Mouse (Mus musculus) spleen, adult 18-20 months (tissue): ENCODE data around the gene Mrps9.
A peak's percentile ranks its signal among the peaks of the same experiment; 100 is the strongest.
"Not testable (repeated sequence)": the region's sequence is repeated elsewhere in the genome, so short reads cannot be mapped to it uniquely, and the experiment has no call there.

Experiments
- DNase-seq, 2 experiments: peaks; one replicate each; pipeline ENCODE4 v3.0.0; 2022; ENCODE audit warnings: mixed read lengths in 2 of 2

Gene Mrps9

GRCm38 (mm10) chr1:42850663-42851397, at the start of gene Mrps9:
TSS of gene Mrps9 (plus strand) at chr1:42851233.
- DNase-seq, result peak; percentile 96 to 97

- DNase-seq, result no peak
Measured at GRCm38 (mm10) chr1:42813301-42813845, 37.7 kb upstream of the Mrps9 start.

GRCm38 (mm10) chr1:42814798-42815619, 36.0 kb upstream of the Mrps9 start:
- no peak for DNase-seq

GRCm38 (mm10) chr1:42851398-42851767, 350 bp downstream of the Mrps9 start:
- DNase-seq, result no peak

- DNase-seq, result no peak
Measured at GRCm38 (mm10) chr1:42851810-42852209, 777 bp downstream of the Mrps9 start.

- no peak for DNase-seq
Measured at GRCm38 (mm10) chr1:42864719-42865250, 13.8 kb downstream of the Mrps9 start.

- no peak for DNase-seq
Measured at GRCm38 (mm10) chr1:42865336-42865939, 14.4 kb downstream of the Mrps9 start.

GRCm38 (mm10) chr1:42865986-42866385, 15.0 kb downstream of the Mrps9 start:
- DNase-seq, result no peak

- DNase-seq, result no peak
Measured at GRCm38 (mm10) chr1:42867188-42867587, 16.2 kb downstream of the Mrps9 start.

- no peak for DNase-seq
Measured at GRCm38 (mm10) chr1:42874174-42874573, 23.1 kb downstream of the Mrps9 start.

- no peak for DNase-seq
Measured at GRCm38 (mm10) chr1:42875271-42875670, 24.2 kb downstream of the Mrps9 start.

- no peak for DNase-seq
Measured at GRCm38 (mm10) chr1:42876463-42877093, 25.5 kb downstream of the Mrps9 start.

GRCm38 (mm10) chr1:42877264-42877663, 26.2 kb downstream of the Mrps9 start:
- no peak for DNase-seq

GRCm38 (mm10) chr1:42878851-42879250, 27.8 kb downstream of the Mrps9 start:
- DNase-seq, result no peak

- DNase-seq, result no peak
Measured at GRCm38 (mm10) chr1:42882258-42882657, 31.2 kb downstream of the Mrps9 start.

GRCm38 (mm10) chr1:42883418-42883817, 32.4 kb downstream of the Mrps9 start:
- DNase-seq, result not testable (repeated sequence)

- no peak for DNase-seq
Measured at GRCm38 (mm10) chr1:42887835-42888234, 36.8 kb downstream of the Mrps9 start.

GRCm38 (mm10) chr1:42888541-42889349, 37.7 kb downstream of the Mrps9 start:
- no peak for DNase-seq

- DNase-seq, result no peak
Measured at GRCm38 (mm10) chr1:42889421-42889887, 38.4 kb downstream of the Mrps9 start.

GRCm38 (mm10) chr1:42894695-42895094, 43.7 kb downstream of the Mrps9 start:
- no peak for DNase-seq

- no peak for DNase-seq
Measured at GRCm38 (mm10) chr1:42905148-42905547, 54.1 kb downstream of the Mrps9 start.

- no peak for DNase-seq
Measured at GRCm38 (mm10) chr1:42906696-42907095, 55.7 kb downstream of the Mrps9 start.
